Mouse (Mus musculus): ENCODE measurements around the gene Mboat1.

DNA sequence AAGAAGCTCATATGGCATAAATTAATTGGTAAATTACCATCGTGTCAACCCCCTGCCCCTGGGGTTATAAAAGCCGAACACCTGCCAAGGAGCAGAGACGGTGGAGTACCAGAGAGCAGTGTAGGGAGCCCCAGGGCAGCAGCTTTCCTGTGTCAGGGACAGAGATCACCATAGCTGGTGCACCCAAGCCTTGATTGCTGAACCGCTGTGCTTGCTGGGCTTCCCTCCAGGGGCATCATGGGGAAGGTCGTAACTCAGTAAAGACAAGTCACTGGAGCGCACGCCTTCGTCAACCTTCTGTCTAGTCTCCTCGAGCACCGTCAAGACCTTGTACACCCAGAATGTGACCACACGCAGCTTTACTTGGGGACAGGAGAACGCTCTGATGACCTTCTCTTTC, 128.0 kb downstream of the Mboat1 start:
- TF ChIP-seq CTCF (IDR thresholded peaks at IDR 0.05; ENCODE audit: low read depth): no peak
- TF ChIP-seq EP300 (IDR thresholded peaks at IDR 0.05; ENCODE audit: low read depth): no peak
